ENCODE assay signal across 25 mouse cellular contexts in the genomic region with DNA sequence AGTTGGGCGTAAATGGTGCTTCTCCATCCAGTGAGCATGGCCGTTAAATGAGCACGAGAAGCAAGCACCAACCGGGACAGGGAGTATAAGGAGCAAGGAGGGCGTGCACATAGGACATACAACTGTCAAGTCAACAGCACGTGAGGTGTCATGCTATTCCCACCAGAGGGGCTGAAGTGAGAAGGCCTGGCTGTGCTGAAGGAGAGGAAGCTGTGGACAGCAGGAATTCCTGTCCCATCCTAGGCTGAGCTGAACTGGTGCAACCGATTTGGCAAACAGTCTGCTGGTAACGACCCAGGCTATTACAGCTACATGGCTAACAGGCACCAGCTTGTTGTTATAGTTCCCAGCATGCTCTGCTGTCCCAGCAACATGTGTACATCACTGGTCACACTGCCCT. TPM values are rescaled to one million over a fixed set of nuclear protein-coding genes. Genes with fewer than 3 reads are reported as not detected.
"Had no signal": no experiment of that assay in that cellular context is flagged by ENCODE, and none has a peak within 500 bp of the region (broad histone marks: within the 10 kb centered on the region; RNA-seq: fewer than 3 reads in every experiment).

No protein-coding gene starts in this region.

- H3K4me3 ChIP-seq: gastrocnemius, adult 2 months; heart, adult 2 months; heart, embryonic 12.5 days; hindbrain, embryonic 10.5 days; hindbrain, embryonic 12.5 days; intestine, embryonic 15.5 days; layer of hippocampus, adult 2 months; limb, embryonic 12.5 days; limb, embryonic 15.5 days; liver, embryonic 13.5 days had no signal

- H3K4me2 ChIP-seq: heart, embryonic 12.5 days; hindbrain, embryonic 12.5 days; hindbrain, embryonic 14.5 days; intestine, embryonic 15.5 days; limb, embryonic 12.5 days; limb, embryonic 15.5 days; liver, embryonic 13.5 days had no signal

- H3K27me3 ChIP-seq: hindbrain, embryonic 12.5 days; intestine, embryonic 15.5 days; limb, embryonic 15.5 days had no signal

- H3K36me3 ChIP-seq: heart, embryonic 12.5 days; hindbrain, embryonic 10.5 days; hindbrain, embryonic 12.5 days; intestine, embryonic 15.5 days; limb, embryonic 12.5 days; limb, embryonic 15.5 days; liver, embryonic 13.5 days had no signal

- H3K9me3 ChIP-seq: heart, embryonic 12.5 days; hindbrain, embryonic 10.5 days; hindbrain, embryonic 12.5 days; intestine, embryonic 15.5 days; limb, embryonic 12.5 days; limb, embryonic 15.5 days; liver, embryonic 13.5 days had no signal

- DNase-seq: gastrocnemius, adult 2 months; gastrocnemius, postnatal 10 days; gastrocnemius, postnatal 25 days; heart, adult 2 months; heart, postnatal 10 days; heart, postnatal 4 days; kidney, adult 18-20 months; kidney, adult 9 months; kidney, postnatal 10 days; kidney, postnatal 25 days; kidney, postnatal 4 days; left cerebral cortex, postnatal 4 days; liver, embryonic 13.5 days had no signal

- H3K9ac ChIP-seq: heart, embryonic 12.5 days; hindbrain, embryonic 12.5 days; hindbrain, embryonic 14.5 days; intestine, embryonic 15.5 days; limb, embryonic 12.5 days; limb, embryonic 15.5 days; liver, embryonic 13.5 days had no signal

- ATAC-seq: forebrain, embryonic 16.5 days; hindbrain, embryonic 16.5 days; inflammation-experienced regulatory T-cells, adult 6 months; intestine, embryonic 15.5 days; intestine, postnatal 0 days had no signal

- H3K27ac ChIP-seq: gastrocnemius, adult 2 months; heart, adult 2 months; hindbrain, embryonic 10.5 days; hindbrain, embryonic 12.5 days; hindbrain, embryonic 14.5 days; intestine, embryonic 15.5 days; layer of hippocampus, adult 2 months; limb, embryonic 12.5 days; limb, embryonic 15.5 days; liver, embryonic 13.5 days had no signal

RNA-seq across cellular contexts. Expression of gene Ahnak2, which starts 11.4 kb away (rescaled TPM):
- polyA plus RNA-seq: inflammation-experienced regulatory T-cells, adult 6 months had no signal
